Mouse (Mus musculus) hindbrain, embryonic 14.5 days (tissue): ENCODE data around the gene Zfp120. TPM values are rescaled to one million over a fixed set of nuclear protein-coding genes. Genes with fewer than 3 reads are reported as not detected.
"Not testable (repeated sequence)": the region's sequence is repeated elsewhere in the genome, so short reads cannot be mapped to it uniquely, and the experiment has no call there.

ENCODE experiments used
- ATAC-seq: fragments of 200-750 bp; cut with Nextera tagmentation; 2 replicates; pipeline ENCODE4 v1.8.0; 2017; ENCODE audit warnings: moderate number of reproducible peaks, mild to moderate bottlenecking, moderate TSS enrichment, moderate library complexity; ENCODE audit not compliant: low FRiP score
- DNase-seq: peaks from one replicate; pipeline ENCODE4 v3.0.0-alpha.2; 2015; ENCODE audit warnings: low spot score
- H3K27ac ChIP-seq: fragments of 300-500 bp; sonication (generic); 2 replicates; pipeline ENCODE4 v1.5.1; 2014; ENCODE audit warnings: mild to moderate bottlenecking, moderate library complexity
- H3K27me3 ChIP-seq: fragments of 300-500 bp; sonication (generic); 2 replicates; pipeline ENCODE4 v1.6.1; 2014; ENCODE audit warnings: mild to moderate bottlenecking, low read length, mixed read lengths; ENCODE audit not compliant: control insufficient read depth, insufficient read depth
- H3K36me3 ChIP-seq: fragments of 300-500 bp; sonication (generic); replicated peaks from 2 replicates; pipeline ENCODE4 v1.6.1; 2014; ENCODE audit not compliant: control insufficient read depth, insufficient read depth
- H3K4me1 ChIP-seq: fragments of 300-500 bp; sonication (generic); replicated peaks from 2 replicates; pipeline ENCODE4 v1.6.1; 2014; ENCODE audit warnings: antibody characterized with exemption, low read length, mixed read lengths; ENCODE audit not compliant: control insufficient read depth, insufficient read depth
- H3K4me2 ChIP-seq: fragments of 300-500 bp; sonication (generic); replicated peaks from 2 replicates; pipeline ENCODE4 v1.6.1; 2014; ENCODE audit warnings: mild to moderate bottlenecking, moderate library complexity
- H3K4me3 ChIP-seq: fragments of 300-500 bp; sonication (generic); replicated peaks from 2 replicates; pipeline ENCODE4 v1.5.1; 2014; ENCODE audit warnings: mild to moderate bottlenecking, low read length
- H3K9ac ChIP-seq: fragments of 300-500 bp; sonication (generic); 2 replicates; pipeline ENCODE4 v1.6.1; 2014
- H3K9me3 ChIP-seq: fragments of 300-500 bp; sonication (generic); 2 replicates; pipeline ENCODE4 v1.6.1; 2016; ENCODE audit warnings: low read length; ENCODE audit not compliant: control insufficient read depth
- WGBS: fragments of 180-500 bp; shearing (Covaris S2); extraction: QIAGEN DNeasy Blood & Tissue Kit; methylation state at CpG from one replicate; pipeline ENCODE4 v1.1.7; 2014; 5-methylcytosine and 5-hydroxymethylcytosine counted together
- polyA plus RNA-seq: library from polyadenylated mRNA; unstranded; fragments of >200 nt; fragmentation: Nextera tagmentation; extraction: Ambion mirVana; gene quantifications from 2 replicates; pipeline ENCODE4 v1.2.1, GENCODE M21; 2014

The Zfp120 gene
- polyA plus RNA-seq: 12.2 and 13.1 TPM in 2 replicates

GRCm38 (mm10) chr2:150136435-150136897 is at the start of gene Zfp120:
Gene Zfp120, minus strand, starts transcription at chr2:150136708.
- DNase-seq (peak; percentile 91), ATAC-seq (peak; percentile 100)
- H3K9ac ChIP-seq: peak within 1 kb of the TSS; percentile 75
- peaks cover 6% of the 10 kb centered on the region for H3K4me1 ChIP-seq
- no peaks in the 10 kb centered on the region for H3K27me3 ChIP-seq
- peak within 1 kb of the TSS; percentile 66 for H3K27ac ChIP-seq
- H3K36me3 ChIP-seq: peaks cover 15% of the 10 kb centered on the region
- 0% methylated on average over 13 of the region's 13 CpGs for WGBS
- H3K9me3 ChIP-seq: peaks cover 2% of the 10 kb centered on the region
- H3K4me3 ChIP-seq: peak within 1 kb of the TSS; percentile 73
- H3K4me2 ChIP-seq: peak within 1 kb of the TSS; percentile 70

GRCm38 (mm10) chr2:150181570-150181999 is 45.1 kb upstream of the Zfp120 start, which contains the start of gene Gm14139:
Gene Gm14139, plus strand, starts transcription at chr2:150181755.
- not testable (repeated sequence) for H3K27ac ChIP-seq, H3K27me3 ChIP-seq, H3K36me3 ChIP-seq, H3K9ac ChIP-seq, DNase-seq, ATAC-seq, H3K4me1 ChIP-seq, H3K4me2 ChIP-seq, H3K4me3 ChIP-seq
- peaks cover 20% of the 10 kb centered on the region; the same call in 1 of the 2 replicates for H3K9me3 ChIP-seq
- WGBS: 82% methylated on average over 7 of the region's 7 CpGs

DNA sequence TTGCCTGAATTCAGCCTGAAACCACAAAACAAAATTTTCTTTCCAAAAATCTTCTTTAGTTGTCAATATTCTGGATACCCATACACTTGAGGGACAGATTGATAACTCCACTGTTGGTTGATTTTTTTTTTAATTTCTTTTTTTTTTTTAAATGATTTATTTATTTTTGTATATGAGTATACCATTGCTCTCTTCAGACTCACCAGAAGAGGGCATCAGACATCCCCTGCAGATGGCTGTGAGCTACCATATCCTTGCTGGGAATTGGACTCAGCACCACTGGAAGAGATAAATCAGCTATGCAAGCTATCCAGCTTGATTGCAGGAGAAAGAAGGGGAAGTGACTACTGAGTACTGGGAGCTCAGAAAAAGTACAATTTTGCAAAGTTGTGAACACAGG is 44.5 kb upstream of the Zfp120 start:
- not testable (repeated sequence) for H3K4me3 ChIP-seq, H3K36me3 ChIP-seq, DNase-seq, ATAC-seq, H3K27ac ChIP-seq, H3K4me1 ChIP-seq, H3K4me2 ChIP-seq, H3K9ac ChIP-seq, H3K27me3 ChIP-seq
- H3K9me3 ChIP-seq: peaks cover 20% of the 10 kb centered on the region; the same call in 1 of the 2 replicates

- not testable (repeated sequence) for ATAC-seq, H3K4me2 ChIP-seq, H3K27ac ChIP-seq, H3K4me3 ChIP-seq, H3K36me3 ChIP-seq, H3K27me3 ChIP-seq, H3K4me1 ChIP-seq, DNase-seq, H3K9ac ChIP-seq
- 85% methylated on average over 4 of the region's 4 CpGs for WGBS
- peaks cover 20% of the 10 kb centered on the region; the same call in 1 of the 2 replicates for H3K9me3 ChIP-seq
Measured at GRCm38 (mm10) chr2:150179579-150179978, 43.1 kb upstream of the Zfp120 start, which contains the start of gene Gm10770. Gene Gm10770, minus strand, starts transcription at chr2:150179679.

DNA sequence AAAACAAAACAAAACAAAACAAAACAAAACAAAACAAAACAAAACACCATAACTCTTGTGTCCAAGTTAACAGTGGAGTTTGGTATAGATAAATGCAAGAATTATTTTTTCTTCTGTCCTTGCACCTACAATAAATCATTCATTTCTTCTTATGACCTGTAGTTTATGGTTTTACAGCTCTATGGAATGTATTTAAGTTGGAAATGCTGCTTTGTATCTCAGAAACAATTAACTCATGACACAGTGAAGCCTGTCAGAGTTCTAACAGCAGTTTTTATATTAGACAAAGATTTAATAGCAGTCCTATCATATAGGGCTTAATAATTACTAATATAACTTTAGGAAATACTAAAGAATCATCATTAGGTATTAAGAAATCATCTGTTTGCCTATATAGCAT is 37.3 kb upstream of the Zfp120 start:
- Histone ChIP-seq H3K27ac (no peak overlapping the region), H3K9ac (no peak overlapping the region), H3K4me2 (no peak overlapping the region), H3K4me3 (no peak overlapping the region), H3K4me1 (no peaks in the 10 kb centered on the region), H3K27me3 (no peaks in the 10 kb centered on the region), H3K36me3 (no peaks in the 10 kb centered on the region), H3K9me3 (peaks cover 14% of the 10 kb centered on the region; the same call in 1 of the 2 replicates)
- ATAC-seq (no peak), DNase-seq (no peak)

GRCm38 (mm10) chr2:150166703-150167102 is 30.2 kb upstream of the Zfp120 start:
- DNase-seq (no peak), ATAC-seq (no peak)
- no peaks in the 10 kb centered on the region for H3K9me3 ChIP-seq
- no peak overlapping the region for H3K4me3 ChIP-seq
- H3K36me3 ChIP-seq: no peaks in the 10 kb centered on the region
- no peak overlapping the region for H3K9ac ChIP-seq
- no peak overlapping the region for H3K4me2 ChIP-seq
- H3K27me3 ChIP-seq: no peaks in the 10 kb centered on the region
- H3K27ac ChIP-seq: no peak overlapping the region
- H3K4me1 ChIP-seq: no peaks in the 10 kb centered on the region

- no peaks in the 10 kb centered on the region for H3K27me3 ChIP-seq
- peaks cover 38% of the 10 kb centered on the region for H3K36me3 ChIP-seq
- H3K4me3 ChIP-seq: no peak overlapping the region
- no peak for ATAC-seq
- H3K4me2 ChIP-seq: no peak overlapping the region
- H3K27ac ChIP-seq: no peak overlapping the region
- H3K9me3 ChIP-seq: peaks cover 27% of the 10 kb centered on the region
- no peak overlapping the region for H3K9ac ChIP-seq
- H3K4me1 ChIP-seq: peaks cover 6% of the 10 kb centered on the region
- no peak for DNase-seq
- 89% methylated on average over 2 of the region's 2 CpGs for WGBS
Measured at GRCm38 (mm10) chr2:150132773-150133172, 3.7 kb downstream of the Zfp120 start.

GRCm38 (mm10) chr2:150132002-150132401 is 4.5 kb downstream of the Zfp120 start:
- H3K4me2 ChIP-seq: not testable (repeated sequence)
- 86% methylated on average over 1 of the region's 1 CpGs for WGBS

DNA sequence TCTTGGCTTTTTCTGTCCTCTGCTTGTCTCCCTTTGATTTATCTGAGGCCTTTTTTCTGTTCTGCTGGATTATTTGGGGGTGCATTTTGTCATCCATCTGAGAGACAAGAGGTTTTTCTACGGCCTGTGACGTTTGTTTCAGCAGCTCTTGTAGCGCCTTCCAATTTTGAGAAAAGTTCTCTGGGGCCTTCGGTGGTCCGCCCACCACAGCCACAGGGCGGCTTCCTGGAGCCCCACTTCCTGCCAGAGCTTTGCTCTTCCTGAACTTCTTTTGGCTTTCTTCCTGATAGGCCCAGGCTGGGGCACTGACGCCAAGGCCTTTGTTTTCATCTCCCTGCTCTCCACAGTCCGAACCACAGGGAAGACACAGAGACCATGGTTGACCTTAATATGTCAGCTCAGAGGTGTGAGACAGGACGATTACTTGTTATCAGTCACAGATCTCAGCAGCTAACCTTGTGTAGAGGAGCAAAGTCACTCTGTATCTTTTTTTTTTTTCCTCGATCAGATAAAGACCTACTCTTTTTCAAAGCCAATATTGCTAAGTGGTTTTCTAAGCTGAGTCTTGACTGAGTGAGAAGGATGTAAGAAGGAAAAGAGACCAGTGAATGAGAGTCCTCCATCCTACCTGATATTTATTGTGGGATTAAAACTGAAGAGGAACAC is 25.1 kb downstream of the Zfp120 start:
- no peak for ATAC-seq
- no peak overlapping the region for H3K4me3 ChIP-seq
- no peaks in the 10 kb centered on the region for H3K4me1 ChIP-seq
- no peak for DNase-seq
- H3K36me3 ChIP-seq: peaks cover 27% of the 10 kb centered on the region
- peaks cover 33% of the 10 kb centered on the region for H3K9me3 ChIP-seq
- H3K4me2 ChIP-seq: no peak overlapping the region
- H3K27me3 ChIP-seq: no peaks in the 10 kb centered on the region
- 93% methylated on average over 10 of the region's 10 CpGs for WGBS
- H3K9ac ChIP-seq: no peak overlapping the region
- no peak overlapping the region for H3K27ac ChIP-seq

More at GRCm38 (mm10) chr2:150132002-150132401, 4.5 kb downstream of the Zfp120 start:
- H3K27me3 ChIP-seq, H3K27ac ChIP-seq, H3K4me1 ChIP-seq, H3K9ac ChIP-seq, H3K4me3 ChIP-seq, ATAC-seq, DNase-seq: not testable (repeated sequence)
- Histone ChIP-seq H3K36me3 (peaks cover 38% of the 10 kb centered on the region), H3K9me3 (peaks cover 31% of the 10 kb centered on the region)
